Mouse (Mus musculus) forebrain, embryonic 13.5 days (tissue): ENCODE data around the gene Cacna2d1. TPM values are rescaled to one million over a fixed set of nuclear protein-coding genes. Genes with fewer than 3 reads are reported as not detected.

ENCODE experiments used
- ATAC-seq: fragments of 200-750 bp; cut with Nextera tagmentation; 2 replicates; pipeline ENCODE4 v1.8.0; 2017
- H3K27ac ChIP-seq: fragments of 300-500 bp; sonication (generic); 2 replicates; pipeline ENCODE4 v1.5.1; 2015; ENCODE audit warnings: inconsistent platforms, mild to moderate bottlenecking, moderate library complexity
- H3K27me3 ChIP-seq: fragments of 300-500 bp; sonication (generic); 2 replicates; pipeline ENCODE4 v1.6.1; 2015; ENCODE audit warnings: mild to moderate bottlenecking, inconsistent platforms
- H3K36me3 ChIP-seq: fragments of 300-500 bp; sonication (generic); 2 replicates; pipeline ENCODE4 v1.6.1; 2015; ENCODE audit warnings: mild to moderate bottlenecking, inconsistent platforms; ENCODE audit not compliant: poor library complexity, severe bottlenecking
- H3K4me1 ChIP-seq: fragments of 300-500 bp; sonication (generic); 2 replicates; pipeline ENCODE4 v1.6.1; 2015; ENCODE audit warnings: inconsistent platforms
- H3K4me2 ChIP-seq: fragments of 300-500 bp; sonication (generic); 2 replicates; pipeline ENCODE4 v1.6.1; 2015; ENCODE audit warnings: inconsistent platforms, mild to moderate bottlenecking, moderate library complexity
- H3K4me3 ChIP-seq: fragments of 300-500 bp; sonication (generic); 2 replicates; pipeline ENCODE4 v1.5.1; 2015; ENCODE audit warnings: mild to moderate bottlenecking, inconsistent platforms
- H3K9ac ChIP-seq: fragments of 300-500 bp; sonication (generic); 2 replicates; pipeline ENCODE4 v1.6.1; 2015; ENCODE audit warnings: mild to moderate bottlenecking, inconsistent platforms
- H3K9me3 ChIP-seq: fragments of 300-500 bp; sonication (generic); replicated peaks from 2 replicates; pipeline ENCODE4 v1.6.1; 2016; ENCODE audit warnings: inconsistent platforms
- WGBS: fragments of 180-500 bp; shearing (Covaris S2); methylation state at CpG from one replicate; pipeline ENCODE4 v1.1.7; 2015; 5-methylcytosine and 5-hydroxymethylcytosine counted together
- polyA plus RNA-seq: library from polyadenylated mRNA; unstranded; fragments of >200 nt; fragmentation: Nextera tagmentation; extraction: Ambion mirVana; gene quantifications from 2 replicates; pipeline ENCODE4 v1.2.1, GENCODE M21; 2015

Cacna2d1 gene
- polyA plus RNA-seq, 1 experiment from 2014 or later, result 30.9 TPM

DNA sequence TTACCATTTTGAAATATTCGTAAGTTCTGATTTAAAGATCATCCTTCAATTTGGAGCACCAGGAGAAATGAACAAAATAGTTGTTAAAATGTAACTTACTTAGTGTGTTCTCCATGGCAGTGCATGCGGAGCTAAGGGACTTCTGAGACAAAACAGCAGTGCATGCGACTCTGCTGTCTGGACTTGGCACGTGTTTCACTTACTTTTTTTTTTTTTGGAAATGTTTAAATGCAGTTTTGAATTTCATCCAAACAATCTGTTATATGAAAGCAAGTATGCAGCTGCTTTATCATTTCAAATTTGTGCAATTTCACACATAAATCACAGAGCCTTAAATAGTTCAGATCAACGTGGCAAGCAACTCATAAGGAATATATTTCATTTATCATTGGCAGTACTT, 379.8 kb downstream of the Cacna2d1 start:
- no peak overlapping the region for H3K9ac ChIP-seq
- no peaks in the 10 kb centered on the region for H3K27me3 ChIP-seq
- ATAC-seq, result peak; percentile 71; the same call in 1 of the 2 replicates
- 0 out of 2 replicates have a peak, but pooled peaks cover 3% of the 10 kb centered on the region for H3K36me3 ChIP-seq
- 87% methylated on average over 5 of the region's 5 CpGs for WGBS
- H3K27ac ChIP-seq, result no peak overlapping the region
- H3K4me3 ChIP-seq, result no peak overlapping the region
- no peaks in the 10 kb centered on the region for H3K9me3 ChIP-seq
- no peaks in the 10 kb centered on the region for H3K4me1 ChIP-seq
- no peak overlapping the region for H3K4me2 ChIP-seq

- Histone ChIP-seq H3K4me2 (no peak overlapping the region), H3K9ac (no peak overlapping the region), H3K27ac (no peak overlapping the region), H3K4me1 (no peaks in the 10 kb centered on the region), H3K4me3 (no peak overlapping the region), H3K9me3 (no peaks in the 10 kb centered on the region), H3K27me3 (no peaks in the 10 kb centered on the region), H3K36me3 (peaks cover 8% of the 10 kb centered on the region; the same call in 1 of the 2 replicates)
- no peak for ATAC-seq
Observed at GRCm38 (mm10) chr5:16315983-16316390, 381.5 kb downstream of the Cacna2d1 start.

- 91% methylated on average over 4 of the region's 4 CpGs for WGBS
- Histone ChIP-seq H3K36me3 (peaks cover 8% of the 10 kb centered on the region; the same call in 1 of the 2 replicates), H3K4me3 (no peak overlapping the region), H3K27me3 (no peaks in the 10 kb centered on the region), H3K9me3 (no peaks in the 10 kb centered on the region), H3K27ac (no peak overlapping the region), H3K4me2 (no peak overlapping the region), H3K9ac (no peak overlapping the region), H3K4me1 (no peaks in the 10 kb centered on the region)
- ATAC-seq, result no peak
Observed at GRCm38 (mm10) chr5:16317680-16318242, 383.3 kb downstream of the Cacna2d1 start.

DNA sequence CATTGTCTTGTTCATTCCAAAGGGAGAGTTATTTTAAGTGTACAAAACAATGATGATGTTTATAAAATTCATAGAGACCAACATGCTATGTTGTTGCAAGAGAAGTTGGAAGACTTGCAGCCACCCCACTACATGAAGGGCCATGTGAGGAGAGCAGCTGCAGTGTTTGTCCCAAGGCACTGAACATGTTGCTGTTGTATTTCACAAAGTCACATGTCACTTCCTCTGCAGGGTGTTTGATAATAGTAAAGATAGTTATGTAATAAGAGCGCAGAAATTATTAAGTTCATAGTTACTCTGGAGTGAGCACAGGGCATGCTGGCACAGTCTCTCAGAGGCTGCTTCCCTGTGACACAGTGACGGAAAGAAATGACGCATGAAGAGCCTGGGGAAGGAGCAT, 392.1 kb downstream of the Cacna2d1 start:
- no peak overlapping the region for H3K4me2 ChIP-seq
- 95% methylated on average over 3 of the region's 3 CpGs for WGBS
- H3K4me1 ChIP-seq, result no peaks in the 10 kb centered on the region
- H3K9me3 ChIP-seq, result no peaks in the 10 kb centered on the region
- no peak for ATAC-seq
- H3K4me3 ChIP-seq, result no peak overlapping the region
- H3K36me3 ChIP-seq, result no peaks in the 10 kb centered on the region
- no peaks in the 10 kb centered on the region for H3K27me3 ChIP-seq
- H3K9ac ChIP-seq, result no peak overlapping the region
- no peak overlapping the region for H3K27ac ChIP-seq

- peak; percentile 75 for ATAC-seq
- Histone ChIP-seq H3K27me3 (no peaks in the 10 kb centered on the region), H3K27ac (no peak overlapping the region), H3K9me3 (no peaks in the 10 kb centered on the region), H3K9ac (no peak overlapping the region), H3K36me3 (peaks cover 6% of the 10 kb centered on the region; the same call in 1 of the 2 replicates), H3K4me3 (no peak overlapping the region), H3K4me2 (no peak overlapping the region), H3K4me1 (no peaks in the 10 kb centered on the region)
Observed at GRCm38 (mm10) chr5:16345393-16345792, 410.9 kb downstream of the Cacna2d1 start.

DNA sequence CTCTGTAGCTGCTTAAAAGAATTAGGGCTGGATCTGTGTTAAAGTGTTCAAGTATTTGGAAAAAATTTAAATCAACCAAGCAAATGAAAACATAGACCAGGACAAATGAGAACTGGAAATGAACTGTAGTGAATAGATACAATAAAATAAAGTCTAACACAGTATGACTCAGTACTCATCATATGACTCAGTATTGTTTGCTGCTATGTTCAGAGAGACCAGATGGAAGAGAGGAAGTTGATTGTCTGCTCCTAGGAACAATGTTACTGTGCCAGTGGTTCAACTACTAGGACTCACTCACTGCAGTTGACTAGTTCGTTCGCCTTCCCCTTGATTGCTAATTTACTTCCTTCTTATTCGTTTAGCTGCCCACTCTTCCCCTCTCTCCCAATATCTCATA, 421.3 kb downstream of the Cacna2d1 start:
- Histone ChIP-seq H3K4me1 (no peaks in the 10 kb centered on the region), H3K9ac (no peak overlapping the region), H3K4me3 (no peak overlapping the region), H3K9me3 (no peaks in the 10 kb centered on the region), H3K27me3 (no peaks in the 10 kb centered on the region), H3K36me3 (peaks cover 4% of the 10 kb centered on the region), H3K4me2 (no peak overlapping the region), H3K27ac (no peak overlapping the region)
- ATAC-seq, result no peak
- WGBS, result 90% methylated on average over 3 of the region's 3 CpGs

DNA sequence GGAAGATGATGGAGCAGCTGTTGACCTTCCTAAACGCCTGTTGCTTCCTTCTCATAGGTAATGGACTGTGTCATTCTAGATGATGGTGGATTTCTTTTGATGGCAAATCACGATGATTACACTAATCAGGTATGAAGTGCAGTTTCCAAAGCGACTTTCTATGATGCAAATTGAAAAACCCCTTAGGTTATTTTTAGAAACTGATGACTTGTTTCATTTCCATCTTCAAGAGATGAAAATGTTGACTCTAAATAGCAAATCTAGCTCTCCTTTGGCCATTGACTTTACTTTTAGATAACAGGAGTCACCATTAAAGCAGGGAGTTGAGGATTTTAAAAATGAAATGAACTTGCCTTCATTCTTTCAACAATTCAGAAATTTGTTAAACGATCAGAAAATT, 423.2 kb downstream of the Cacna2d1 start:
- Histone ChIP-seq H3K36me3 (peaks cover 7% of the 10 kb centered on the region), H3K4me3 (no peak overlapping the region), H3K27ac (no peak overlapping the region), H3K9ac (no peak overlapping the region), H3K4me1 (no peaks in the 10 kb centered on the region), H3K27me3 (no peaks in the 10 kb centered on the region), H3K9me3 (no peaks in the 10 kb centered on the region), H3K4me2 (no peak overlapping the region)
- no peak for ATAC-seq
- 88% methylated on average over 4 of the region's 4 CpGs for WGBS

DNA sequence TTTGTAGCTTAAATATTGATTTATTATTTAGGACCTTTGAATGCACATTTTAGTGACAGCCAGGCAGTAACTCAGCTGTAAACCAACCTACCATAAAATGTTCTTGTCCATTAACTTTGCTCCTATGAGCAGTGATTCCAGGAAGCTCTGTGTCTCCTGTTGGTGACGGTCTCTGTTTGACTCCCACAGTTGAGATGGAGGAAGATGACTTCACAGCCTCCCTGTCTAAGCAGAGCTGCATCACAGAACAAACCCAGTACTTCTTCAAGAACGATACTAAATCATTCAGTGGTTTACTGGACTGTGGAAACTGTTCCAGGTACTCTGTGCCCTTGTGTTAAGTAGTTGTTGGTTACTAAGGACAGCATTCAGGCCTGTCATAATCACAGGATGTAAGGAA, 427.6 kb downstream of the Cacna2d1 start:
- 88% methylated on average over 2 of the region's 2 CpGs for WGBS
- no peaks in the 10 kb centered on the region for H3K9me3 ChIP-seq
- no peak for ATAC-seq
- H3K36me3 ChIP-seq, result peaks cover 13% of the 10 kb centered on the region; the same call in 1 of the 2 replicates
- no peak overlapping the region for H3K4me3 ChIP-seq
- no peak overlapping the region for H3K4me2 ChIP-seq
- H3K9ac ChIP-seq, result no peak overlapping the region
- H3K27ac ChIP-seq, result no peak overlapping the region
- H3K27me3 ChIP-seq, result no peaks in the 10 kb centered on the region
- H3K4me1 ChIP-seq, result no peaks in the 10 kb centered on the region

- Histone ChIP-seq H3K27ac (no peak overlapping the region), H3K4me3 (no peak overlapping the region), H3K4me2 (no peak overlapping the region), H3K36me3 (peaks cover 13% of the 10 kb centered on the region; the same call in 1 of the 2 replicates), H3K27me3 (no peaks in the 10 kb centered on the region), H3K9ac (no peak overlapping the region), H3K9me3 (no peaks in the 10 kb centered on the region), H3K4me1 (no peaks in the 10 kb centered on the region)
- ATAC-seq, result no peak
- WGBS, result 85% methylated on average over 2 of the region's 2 CpGs
Observed at GRCm38 (mm10) chr5:16363171-16363570, 428.7 kb downstream of the Cacna2d1 start.

- whole genome bisulfite sequencing, result 89% methylated on average over 8 of the region's 8 CpGs
- Histone ChIP-seq H3K9me3 (no peaks in the 10 kb centered on the region), H3K27me3 (no peaks in the 10 kb centered on the region), H3K36me3 (peaks cover 5% of the 10 kb centered on the region), H3K9ac (no peak overlapping the region), H3K4me1 (no peaks in the 10 kb centered on the region), H3K27ac (no peak overlapping the region), H3K4me2 (no peak overlapping the region), H3K4me3 (no peak overlapping the region)
- ATAC-seq, result no peak
Observed at GRCm38 (mm10) chr5:16370706-16371105, 436.2 kb downstream of the Cacna2d1 start.

GRCm38 (mm10) chr5:16373966-16374365, 439.5 kb downstream of the Cacna2d1 start:
- no peak overlapping the region for H3K27ac ChIP-seq
- 75% methylated on average over 4 of the region's 4 CpGs for WGBS
- H3K4me2 ChIP-seq, result no peak overlapping the region
- H3K9me3 ChIP-seq, result no peaks in the 10 kb centered on the region
- peaks cover 5% of the 10 kb centered on the region; the same call in 1 of the 2 replicates for H3K36me3 ChIP-seq
- ATAC-seq, result no peak
- H3K27me3 ChIP-seq, result no peaks in the 10 kb centered on the region
- no peak overlapping the region for H3K4me3 ChIP-seq
- no peaks in the 10 kb centered on the region for H3K4me1 ChIP-seq
- H3K9ac ChIP-seq, result no peak overlapping the region

DNA sequence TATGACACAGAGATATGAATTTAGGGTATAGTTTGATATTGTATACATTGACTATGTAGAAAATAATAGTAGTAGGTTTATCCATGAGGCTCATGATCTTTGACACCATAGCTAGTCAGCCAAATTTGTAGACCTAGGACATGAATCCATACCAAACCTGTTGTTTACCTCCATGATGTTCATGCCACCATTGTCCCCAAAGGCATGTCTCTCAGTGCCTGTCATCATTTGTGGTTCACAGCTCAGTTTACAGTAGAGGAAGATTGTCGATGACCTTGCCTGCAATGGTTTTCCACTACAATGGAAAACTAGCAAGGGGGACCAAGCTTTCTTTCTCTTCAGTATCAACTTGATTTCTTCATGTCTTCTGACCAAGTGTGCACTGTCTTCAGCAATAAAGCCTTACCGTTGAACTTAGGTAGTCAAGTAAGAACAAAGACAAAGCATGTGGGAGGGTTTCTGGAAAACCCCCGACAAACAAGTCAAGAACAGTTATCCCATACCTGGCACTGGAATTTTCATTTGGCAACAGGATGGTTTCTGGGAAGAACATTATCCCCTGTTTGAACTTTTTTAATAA, 441.9 kb downstream of the Cacna2d1 start:
- Histone ChIP-seq H3K27ac (no peak overlapping the region), H3K4me2 (no peak overlapping the region), H3K27me3 (no peaks in the 10 kb centered on the region), H3K4me3 (no peak overlapping the region), H3K9ac (no peak overlapping the region), H3K36me3 (no peaks in the 10 kb centered on the region), H3K4me1 (no peaks in the 10 kb centered on the region), H3K9me3 (no peaks in the 10 kb centered on the region)
- WGBS, result 95% methylated on average over 3 of the region's 3 CpGs
- ATAC-seq, result no peak

DNA sequence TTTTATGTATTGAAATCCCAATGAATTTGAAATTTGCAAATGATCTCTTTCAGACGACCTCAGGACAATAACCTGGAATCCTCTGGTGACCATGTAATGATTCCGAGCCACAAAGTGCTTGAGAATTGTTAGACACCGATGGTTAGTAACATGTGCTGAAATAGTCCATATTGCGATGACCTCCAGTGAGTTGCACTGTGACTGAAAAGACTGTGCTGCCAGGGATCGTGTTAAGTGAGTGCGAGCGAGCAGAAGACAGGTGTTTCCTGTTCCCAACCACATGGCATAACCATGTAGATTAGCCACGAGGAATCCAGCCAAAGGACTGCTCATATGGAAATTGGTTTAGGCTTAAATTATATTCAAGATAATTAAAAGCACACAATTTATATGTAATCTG, 475.5 kb downstream of the Cacna2d1 start:
- Histone ChIP-seq H3K4me1 (no peaks in the 10 kb centered on the region), H3K4me2 (no peak overlapping the region), H3K9me3 (no peaks in the 10 kb centered on the region), H3K27me3 (no peaks in the 10 kb centered on the region), H3K27ac (no peak overlapping the region), H3K9ac (no peak overlapping the region), H3K4me3 (no peak overlapping the region), H3K36me3 (no peaks in the 10 kb centered on the region)
- no peak for ATAC-seq
- WGBS, result 89% methylated on average over 8 of the region's 8 CpGs
